Mouse (Mus musculus): ENCODE results near the gene Xylt1. TPM values are rescaled to one million over a fixed set of nuclear protein-coding genes. Genes with fewer than 3 reads are reported as not detected.

Xylt1 gene
- polyA plus RNA-seq, 1 experiment from 2014 or later, result 2.1 TPM

- Histone ChIP-seq H3K9me3 (no peaks in the 10 kb centered on the region), H3K4me3 (no peak overlapping the region), H3K36me3 (no peaks in the 10 kb centered on the region), H3K9ac (replicated peaks) (no peak overlapping the region), H3K4me1 (peaks cover 33% of the 10 kb centered on the region), H3K4me2 (replicated peaks) (no peak overlapping the region), H3K27ac (replicated peaks) (no peak overlapping the region), H3K27me3 (no peaks in the 10 kb centered on the region)
- ATAC-seq (ENCODE audit: low FRiP score, low read depth), result no peak
- 92% methylated on average over 4 of the region's 4 CpGs for WGBS
These were observed 44.1 kb downstream of the Xylt1 start for GRCm38 (mm10) chr7:117424841-117425240.

GRCm38 (mm10) chr7:117426366-117426765, 45.6 kb downstream of the Xylt1 start:
- no peak overlapping the region for H3K4me3 ChIP-seq
- no peak for ATAC-seq (ENCODE audit: low FRiP score, low read depth)
- peaks cover 21% of the 10 kb centered on the region for H3K4me1 ChIP-seq
- 79% methylated on average over 4 of the region's 4 CpGs for WGBS
- no peaks in the 10 kb centered on the region for H3K27me3 ChIP-seq
- no peaks in the 10 kb centered on the region for H3K9me3 ChIP-seq
- no peak overlapping the region for H3K9ac ChIP-seq (replicated peaks)
- no peak overlapping the region for H3K4me2 ChIP-seq (replicated peaks)
- H3K36me3 ChIP-seq, result no peaks in the 10 kb centered on the region
- no peak overlapping the region for H3K27ac ChIP-seq (replicated peaks)

GRCm38 (mm10) chr7:117428690-117429224, 48.0 kb downstream of the Xylt1 start:
- H3K4me1 ChIP-seq, result peaks cover 20% of the 10 kb centered on the region
- no peak overlapping the region for H3K4me3 ChIP-seq
- 0 out of 2 replicates have a peak overlapping the region, but pooled peaks have one; percentile 30 for H3K27ac ChIP-seq (replicated peaks)
- no peaks in the 10 kb centered on the region for H3K36me3 ChIP-seq
- H3K4me2 ChIP-seq (replicated peaks), result no peak overlapping the region
- WGBS, result 34% methylated on average over 8 of the region's 8 CpGs
- no peak overlapping the region for H3K9ac ChIP-seq (replicated peaks)
- ATAC-seq (ENCODE audit: low FRiP score, low read depth), result peak; percentile 62
- H3K9me3 ChIP-seq, result no peaks in the 10 kb centered on the region
- H3K27me3 ChIP-seq, result no peaks in the 10 kb centered on the region

- Histone ChIP-seq H3K9me3 (no peaks in the 10 kb centered on the region), H3K4me1 (peaks cover 20% of the 10 kb centered on the region), H3K27ac (replicated peaks) (no peak overlapping the region), H3K4me2 (replicated peaks) (no peak overlapping the region), H3K9ac (replicated peaks) (no peak overlapping the region), H3K27me3 (no peaks in the 10 kb centered on the region), H3K4me3 (no peak overlapping the region), H3K36me3 (no peaks in the 10 kb centered on the region)
- ATAC-seq (ENCODE audit: low FRiP score, low read depth), result no peak
- 64% methylated on average over 5 of the region's 5 CpGs for WGBS
These were observed 48.7 kb downstream of the Xylt1 start for GRCm38 (mm10) chr7:117429483-117429882.

GRCm38 (mm10) chr7:117429895-117430294, 49.1 kb downstream of the Xylt1 start:
- H3K27ac ChIP-seq (replicated peaks), result no peak overlapping the region
- 70% methylated on average over 3 of the region's 3 CpGs for WGBS
- H3K36me3 ChIP-seq, result no peaks in the 10 kb centered on the region
- no peak overlapping the region for H3K9ac ChIP-seq (replicated peaks)
- H3K4me3 ChIP-seq, result no peak overlapping the region
- H3K4me1 ChIP-seq, result peaks cover 20% of the 10 kb centered on the region
- no peak for ATAC-seq (ENCODE audit: low FRiP score, low read depth)
- H3K9me3 ChIP-seq, result no peaks in the 10 kb centered on the region
- H3K27me3 ChIP-seq, result no peaks in the 10 kb centered on the region
- no peak overlapping the region for H3K4me2 ChIP-seq (replicated peaks)

GRCm38 (mm10) chr7:117430361-117430935, 49.7 kb downstream of the Xylt1 start:
- Histone ChIP-seq H3K4me2 (replicated peaks) (no peak overlapping the region), H3K36me3 (no peaks in the 10 kb centered on the region), H3K9ac (replicated peaks) (no peak overlapping the region), H3K4me1 (peaks cover 20% of the 10 kb centered on the region), H3K9me3 (no peaks in the 10 kb centered on the region), H3K27ac (replicated peaks) (no peak overlapping the region), H3K27me3 (no peaks in the 10 kb centered on the region), H3K4me3 (no peak overlapping the region)
- 91% methylated on average over 5 of the region's 5 CpGs for WGBS
- no peak for ATAC-seq (ENCODE audit: low FRiP score, low read depth)

- Histone ChIP-seq H3K36me3 (no peaks in the 10 kb centered on the region), H3K4me2 (replicated peaks) (no peak overlapping the region), H3K27ac (replicated peaks) (no peak overlapping the region), H3K4me1 (peaks cover 16% of the 10 kb centered on the region), H3K4me3 (no peak overlapping the region), H3K9me3 (no peaks in the 10 kb centered on the region), H3K27me3 (no peaks in the 10 kb centered on the region), H3K9ac (replicated peaks) (no peak overlapping the region)
- 87% methylated on average over 9 of the region's 9 CpGs for WGBS
- no peak for ATAC-seq (ENCODE audit: low FRiP score, low read depth)
These were observed 52.9 kb downstream of the Xylt1 start for GRCm38 (mm10) chr7:117433641-117434040.

- Histone ChIP-seq H3K9me3 (no peaks in the 10 kb centered on the region), H3K4me1 (peaks cover 8% of the 10 kb centered on the region), H3K27me3 (no peaks in the 10 kb centered on the region), H3K4me3 (no peak overlapping the region), H3K9ac (replicated peaks) (no peak overlapping the region), H3K4me2 (replicated peaks) (no peak overlapping the region), H3K27ac (replicated peaks) (no peak overlapping the region), H3K36me3 (no peaks in the 10 kb centered on the region)
- WGBS, result 78% methylated on average over 3 of the region's 3 CpGs
- no peak for ATAC-seq (ENCODE audit: low FRiP score, low read depth)
These were observed 54.3 kb downstream of the Xylt1 start for GRCm38 (mm10) chr7:117435091-117435490.

- Histone ChIP-seq H3K4me2 (replicated peaks) (no peak overlapping the region), H3K4me1 (peaks cover 7% of the 10 kb centered on the region), H3K9ac (replicated peaks) (no peak overlapping the region), H3K36me3 (no peaks in the 10 kb centered on the region), H3K9me3 (no peaks in the 10 kb centered on the region), H3K27ac (replicated peaks) (no peak overlapping the region), H3K4me3 (no peak overlapping the region), H3K27me3 (no peaks in the 10 kb centered on the region)
- ATAC-seq (ENCODE audit: low FRiP score, low read depth), result no peak
- WGBS, result 89% methylated on average over 12 of the region's 12 CpGs
These were observed 55.1 kb downstream of the Xylt1 start for GRCm38 (mm10) chr7:117435730-117436441.

GRCm38 (mm10) chr7:117436892-117437291, 56.1 kb downstream of the Xylt1 start:
- peaks cover 7% of the 10 kb centered on the region for H3K4me1 ChIP-seq
- H3K9me3 ChIP-seq, result no peaks in the 10 kb centered on the region
- no peaks in the 10 kb centered on the region for H3K36me3 ChIP-seq
- no peak for ATAC-seq (ENCODE audit: low FRiP score, low read depth)
- 89% methylated on average over 11 of the region's 11 CpGs for WGBS
- no peak overlapping the region for H3K27ac ChIP-seq (replicated peaks)
- H3K27me3 ChIP-seq, result no peaks in the 10 kb centered on the region
- H3K9ac ChIP-seq (replicated peaks), result no peak overlapping the region
- H3K4me2 ChIP-seq (replicated peaks), result no peak overlapping the region
- H3K4me3 ChIP-seq, result no peak overlapping the region

GRCm38 (mm10) chr7:117440994-117441393, 60.2 kb downstream of the Xylt1 start:
- no peak overlapping the region for H3K27ac ChIP-seq (replicated peaks)
- no peaks in the 10 kb centered on the region for H3K27me3 ChIP-seq
- H3K9ac ChIP-seq (replicated peaks), result no peak overlapping the region
- no peak overlapping the region for H3K4me2 ChIP-seq (replicated peaks)
- peaks cover 7% of the 10 kb centered on the region for H3K4me1 ChIP-seq
- no peaks in the 10 kb centered on the region for H3K36me3 ChIP-seq
- 91% methylated on average over 3 of the region's 3 CpGs for WGBS
- no peaks in the 10 kb centered on the region for H3K9me3 ChIP-seq
- no peak for ATAC-seq (ENCODE audit: low FRiP score, low read depth)
- H3K4me3 ChIP-seq, result no peak overlapping the region

- H3K27me3 ChIP-seq, result no peaks in the 10 kb centered on the region
- WGBS, result 91% methylated on average over 2 of the region's 2 CpGs
These were observed 61.9 kb downstream of the Xylt1 start for GRCm38 (mm10) chr7:117442639-117443038.

More at GRCm38 (mm10) chr7:117442639-117443038, 61.9 kb downstream of the Xylt1 start:
- Histone ChIP-seq H3K27ac (replicated peaks) (no peak overlapping the region), H3K4me1 (peaks cover 7% of the 10 kb centered on the region), H3K4me3 (no peak overlapping the region), H3K4me2 (replicated peaks) (no peak overlapping the region), H3K9ac (replicated peaks) (no peak overlapping the region), H3K36me3 (no peaks in the 10 kb centered on the region), H3K9me3 (no peaks in the 10 kb centered on the region)
- ATAC-seq (ENCODE audit: low FRiP score, low read depth), result no peak
